Mouse (Mus musculus): Measurements from ENCODE around the gene Vinac1. TPM values are rescaled to one million over a fixed set of nuclear protein-coding genes. Genes with fewer than 3 reads are reported as not detected.

Gene Vinac1
- not detected in 3 replicates for total RNA-seq (2017)

- ATAC-seq (replicated peaks; ENCODE audit: insufficient number of reproducible peaks, low FRiP score, low TSS enrichment, poor library complexity, severe bottlenecking), result no peak
Measured at GRCm38 (mm10) chr2:129047811-129048210, at the start of gene Vinac1. Gene Vinac1, minus strand, starts transcription at chr2:129048172.

GRCm38 (mm10) chr2:129093926-129094724, 46.2 kb upstream of the Vinac1 start:
- no peak for ATAC-seq (replicated peaks; ENCODE audit: insufficient number of reproducible peaks, low FRiP score, low TSS enrichment, poor library complexity, severe bottlenecking)

- no peak for ATAC-seq (replicated peaks; ENCODE audit: insufficient number of reproducible peaks, low FRiP score, low TSS enrichment, poor library complexity, severe bottlenecking)
Measured at GRCm38 (mm10) chr2:129092810-129093209, 44.8 kb upstream of the Vinac1 start.

GRCm38 (mm10) chr2:129090370-129090769, 42.4 kb upstream of the Vinac1 start:
- ATAC-seq (replicated peaks; ENCODE audit: insufficient number of reproducible peaks, low FRiP score, low TSS enrichment, poor library complexity, severe bottlenecking), result no peak

GRCm38 (mm10) chr2:129087520-129087919, 39.5 kb upstream of the Vinac1 start:
- ATAC-seq (replicated peaks; ENCODE audit: insufficient number of reproducible peaks, low FRiP score, low TSS enrichment, poor library complexity, severe bottlenecking), result no peak

- no peak for ATAC-seq (replicated peaks; ENCODE audit: insufficient number of reproducible peaks, low FRiP score, low TSS enrichment, poor library complexity, severe bottlenecking)
Measured at GRCm38 (mm10) chr2:129084959-129085358, 37.0 kb upstream of the Vinac1 start.

GRCm38 (mm10) chr2:129083514-129083913, 35.5 kb upstream of the Vinac1 start:
- no peak for ATAC-seq (replicated peaks; ENCODE audit: insufficient number of reproducible peaks, low FRiP score, low TSS enrichment, poor library complexity, severe bottlenecking)

GRCm38 (mm10) chr2:129081097-129081496, 33.1 kb upstream of the Vinac1 start:
- no peak for ATAC-seq (replicated peaks; ENCODE audit: insufficient number of reproducible peaks, low FRiP score, low TSS enrichment, poor library complexity, severe bottlenecking)

GRCm38 (mm10) chr2:129079194-129079593, 31.2 kb upstream of the Vinac1 start:
- no peak for ATAC-seq (replicated peaks; ENCODE audit: insufficient number of reproducible peaks, low FRiP score, low TSS enrichment, poor library complexity, severe bottlenecking)

GRCm38 (mm10) chr2:129078313-129078712, 30.3 kb upstream of the Vinac1 start:
- no peak for ATAC-seq (replicated peaks; ENCODE audit: insufficient number of reproducible peaks, low FRiP score, low TSS enrichment, poor library complexity, severe bottlenecking)

GRCm38 (mm10) chr2:129070296-129070695, 22.3 kb upstream of the Vinac1 start:
- ATAC-seq (replicated peaks; ENCODE audit: insufficient number of reproducible peaks, low FRiP score, low TSS enrichment, poor library complexity, severe bottlenecking), result no peak

- peak; percentile 38; the same call in 1 of the 2 replicates for ATAC-seq (replicated peaks; ENCODE audit: insufficient number of reproducible peaks, low FRiP score, low TSS enrichment, poor library complexity, severe bottlenecking)
Measured at GRCm38 (mm10) chr2:129066326-129066725, 18.4 kb upstream of the Vinac1 start.

GRCm38 (mm10) chr2:129065437-129066282, 17.7 kb upstream of the Vinac1 start, which contains the start of gene Ttl:
Gene Ttl, plus strand, starts transcription at chr2:129065942.
- ATAC-seq (replicated peaks; ENCODE audit: insufficient number of reproducible peaks, low FRiP score, low TSS enrichment, poor library complexity, severe bottlenecking), result peak; percentile 59; the same call in 1 of the 2 replicates

- ATAC-seq (replicated peaks; ENCODE audit: insufficient number of reproducible peaks, low FRiP score, low TSS enrichment, poor library complexity, severe bottlenecking), result no peak
Measured at GRCm38 (mm10) chr2:129061456-129062059, 13.6 kb upstream of the Vinac1 start.

- no peak for ATAC-seq (replicated peaks; ENCODE audit: insufficient number of reproducible peaks, low FRiP score, low TSS enrichment, poor library complexity, severe bottlenecking)
Measured at GRCm38 (mm10) chr2:129057920-129058361, 10.0 kb upstream of the Vinac1 start.

- no peak for ATAC-seq (replicated peaks; ENCODE audit: insufficient number of reproducible peaks, low FRiP score, low TSS enrichment, poor library complexity, severe bottlenecking)
Measured at GRCm38 (mm10) chr2:129057256-129057655, 9.3 kb upstream of the Vinac1 start.

GRCm38 (mm10) chr2:129056597-129056996, 8.6 kb upstream of the Vinac1 start:
- ATAC-seq (replicated peaks; ENCODE audit: insufficient number of reproducible peaks, low FRiP score, low TSS enrichment, poor library complexity, severe bottlenecking), result no peak

- no peak for ATAC-seq (replicated peaks; ENCODE audit: insufficient number of reproducible peaks, low FRiP score, low TSS enrichment, poor library complexity, severe bottlenecking)
Measured at GRCm38 (mm10) chr2:129055741-129056140, 7.8 kb upstream of the Vinac1 start.

GRCm38 (mm10) chr2:129052451-129052983, 4.5 kb upstream of the Vinac1 start:
- no peak for ATAC-seq (replicated peaks; ENCODE audit: insufficient number of reproducible peaks, low FRiP score, low TSS enrichment, poor library complexity, severe bottlenecking)
